Mouse (Mus musculus) urinary bladder, adult 2 months (tissue): Measurements from ENCODE around the gene Lrp1. TPM values are rescaled to one million over a fixed set of nuclear protein-coding genes. Genes with fewer than 3 reads are reported as not detected.

ENCODE experiments used
- DNase-seq: peaks from one replicate; pipeline ENCODE4 v3.0.0; 2022; ENCODE audit warnings: low spot score
- polyA plus RNA-seq: library from polyadenylated mRNA; depleted of rRNA; stranded (reverse); fragments of >200 nt; gene quantifications from 2 replicates; pipeline ENCODE4 v1.2.3, GENCODE M21; 2012

Lrp1 gene
- polyA plus RNA-seq, 1 experiment = 242 TPM

GRCm38 (mm10) chr10:127594405-127594804 is 26.5 kb downstream of the Lrp1 start:
- DNase-seq = no peak

- no peak for DNase-seq
These were observed 28.1 kb downstream of the Lrp1 start for GRCm38 (mm10) chr10:127592850-127593249.

GRCm38 (mm10) chr10:127592423-127592822 is 28.5 kb downstream of the Lrp1 start:
- no peak for DNase-seq

- no peak for DNase-seq
These were observed 29.4 kb downstream of the Lrp1 start for GRCm38 (mm10) chr10:127591514-127591913.

- no peak for DNase-seq
These were observed 30.0 kb downstream of the Lrp1 start for GRCm38 (mm10) chr10:127590831-127591451.

GRCm38 (mm10) chr10:127590256-127590655 is 30.7 kb downstream of the Lrp1 start:
- no peak for DNase-seq

GRCm38 (mm10) chr10:127587776-127588175 is 33.2 kb downstream of the Lrp1 start:
- no peak for DNase-seq

GRCm38 (mm10) chr10:127586209-127586608 is 34.7 kb downstream of the Lrp1 start:
- DNase-seq = no peak

- DNase-seq = no peak
These were observed 35.4 kb downstream of the Lrp1 start for GRCm38 (mm10) chr10:127585598-127585997.

- no peak for DNase-seq
These were observed 37.3 kb downstream of the Lrp1 start for GRCm38 (mm10) chr10:127583649-127584048.

- DNase-seq = no peak
These were observed 39.7 kb downstream of the Lrp1 start for GRCm38 (mm10) chr10:127581291-127581690.

- DNase-seq = no peak
These were observed 43.0 kb downstream of the Lrp1 start for GRCm38 (mm10) chr10:127577982-127578381.

- DNase-seq = no peak
These were observed 43.8 kb downstream of the Lrp1 start for GRCm38 (mm10) chr10:127577156-127577555.

GRCm38 (mm10) chr10:127576381-127576961 is 44.5 kb downstream of the Lrp1 start:
- DNase-seq = peak; percentile 66

- no peak for DNase-seq
These were observed 45.2 kb downstream of the Lrp1 start for GRCm38 (mm10) chr10:127575741-127576140.

GRCm38 (mm10) chr10:127572281-127572680 is 48.7 kb downstream of the Lrp1 start:
- no peak for DNase-seq

GRCm38 (mm10) chr10:127570937-127571641 is 49.9 kb downstream of the Lrp1 start:
- no peak for DNase-seq

- DNase-seq = no peak
These were observed 50.6 kb downstream of the Lrp1 start for GRCm38 (mm10) chr10:127570384-127570783.

GRCm38 (mm10) chr10:127569450-127569849 is 51.5 kb downstream of the Lrp1 start:
- no peak for DNase-seq

- no peak for DNase-seq
These were observed 54.2 kb downstream of the Lrp1 start for GRCm38 (mm10) chr10:127566553-127567326.

GRCm38 (mm10) chr10:127564301-127564700 is 56.6 kb downstream of the Lrp1 start:
- no peak for DNase-seq

GRCm38 (mm10) chr10:127563840-127564239 is 57.1 kb downstream of the Lrp1 start:
- DNase-seq = no peak
